Mouse (Mus musculus) spleen, adult 2 months (tissue): Measurements from ENCODE around the gene Paxip1. TPM values are rescaled to one million over a fixed set of nuclear protein-coding genes. Genes with fewer than 3 reads are reported as not detected.

Experiments used
- DNase-seq, 2 experiments: peaks; one replicate each; pipeline versions ENCODE4 v3.0.0 to v3.0.0-alpha.2; 2012 to 2021; ENCODE audit warnings: low spot score in 2 of 2, low read depth in 1 of 2
- H3K27ac ChIP-seq: fragments of 200-500 bp; 2 replicates; pipeline ENCODE4 v1.5.1; 2012; ENCODE audit warnings: low read length, inconsistent platforms; ENCODE audit not compliant: insufficient read depth
- H3K27me3 ChIP-seq: fragments of 200-500 bp; 2 replicates; pipeline ENCODE4 v1.6.1; 2012; ENCODE audit warnings: mild to moderate bottlenecking, moderate library complexity, low read length, inconsistent platforms; ENCODE audit not compliant: control insufficient read depth, insufficient read depth
- H3K36me3 ChIP-seq: fragments of 200-500 bp; 2 replicates; pipeline ENCODE4 v1.6.1; 2012; ENCODE audit warnings: mild to moderate bottlenecking, low read length, inconsistent platforms; ENCODE audit not compliant: control insufficient read depth, insufficient read depth
- H3K4me1 ChIP-seq: fragments of 200-500 bp; 2 replicates; pipeline ENCODE4 v1.6.1; 2011; ENCODE audit warnings: inconsistent platforms; ENCODE audit not compliant: control insufficient read depth, insufficient read depth, insufficient read length
- H3K4me3 ChIP-seq: fragments of 200-500 bp; 2 replicates; pipeline ENCODE4 v1.5.1; 2011; ENCODE audit warnings: mild to moderate bottlenecking, inconsistent platforms; ENCODE audit not compliant: insufficient read depth, insufficient read length; ENCODE audit errors: extremely low read depth
- CTCF ChIP-seq: fragments of 200-500 bp; IDR thresholded peaks from 2 replicates; pipeline ENCODE4 v1.5.1; 2011; ENCODE audit warnings: mild to moderate bottlenecking, inconsistent platforms; ENCODE audit not compliant: insufficient read depth, insufficient read length, insufficient replicate concordance; ENCODE audit errors: extremely low read depth
- POLR2A ChIP-seq: fragments of 200-500 bp; IDR thresholded peaks from 2 replicates; pipeline ENCODE4 v1.6.1; 2011; ENCODE audit warnings: low read depth, low read length, inconsistent platforms
- WGBS: fragments of 180-500 bp; shearing (Covaris S2); methylation state at CpG from one replicate; pipeline ENCODE4 v1.1.7; 2018; 5-methylcytosine and 5-hydroxymethylcytosine counted together
- polyA plus RNA-seq: library from polyadenylated mRNA; depleted of rRNA; stranded (reverse); fragments of >200 nt; gene quantifications from 2 replicates; pipeline ENCODE4 v1.2.3, GENCODE M21; 2012

The Paxip1 gene
- polyA plus RNA-seq, 1 experiment = 21.1 TPM

GRCm38 (mm10) chr5:27814282-27814681 lies 22.8 kb upstream of the Paxip1 start:
- Histone ChIP-seq H3K4me1 (no peaks in the 10 kb centered on the region), H3K27ac (no peak overlapping the region), H3K36me3 (no peaks in the 10 kb centered on the region), H3K27me3 (no peaks in the 10 kb centered on the region), H3K4me3 (no peak overlapping the region)
- DNase-seq = no peak
- WGBS = 92% methylated on average over 2 of the region's 2 CpGs
- TF ChIP-seq POLR2A (no peak), CTCF (no peak)

GRCm38 (mm10) chr5:27793923-27794322 lies 2.4 kb upstream of the Paxip1 start:
- Histone ChIP-seq H3K4me3 (no peak overlapping the region), H3K27me3 (no peaks in the 10 kb centered on the region), H3K4me1 (peaks cover 5% of the 10 kb centered on the region), H3K27ac (no peak overlapping the region), H3K36me3 (no peaks in the 10 kb centered on the region)
- peak; percentile 67 to 77 for DNase-seq
- TF ChIP-seq POLR2A (no peak), CTCF (peak; percentile 66; the same call in 1 of the 2 replicates)
- 8% methylated on average over 1 of the region's 1 CpGs for whole genome bisulfite sequencing

DNA sequence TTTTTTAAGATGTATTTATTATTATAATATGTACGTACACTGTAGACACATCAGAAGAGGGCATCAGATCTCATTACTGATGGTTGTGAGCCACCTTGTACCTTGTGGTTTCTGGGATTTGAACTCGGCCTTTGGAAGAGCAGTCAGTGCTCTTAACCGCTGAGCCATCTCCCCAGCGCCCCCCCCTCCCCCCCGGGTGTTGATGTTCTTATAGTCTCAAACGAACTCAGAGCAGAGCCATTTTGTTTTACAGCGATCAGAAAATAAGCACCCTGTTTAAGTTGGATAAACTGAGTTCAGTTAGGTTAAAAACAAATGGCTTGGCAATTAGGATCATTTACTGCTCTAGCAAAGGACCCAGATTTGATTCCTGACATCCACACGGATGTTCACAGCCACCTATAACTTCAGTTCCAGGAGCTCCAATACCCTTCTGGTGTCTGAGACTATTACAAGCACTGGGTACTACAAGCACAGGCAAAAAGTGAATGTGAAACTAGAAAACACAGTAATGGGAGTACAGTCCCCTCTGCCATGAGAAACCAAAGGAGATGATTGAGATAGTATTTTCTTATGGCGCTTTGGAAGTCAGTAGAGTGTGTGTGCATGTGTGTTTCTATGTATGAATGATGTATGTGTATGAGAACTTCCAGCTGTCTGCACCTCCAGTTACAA lies 1.2 kb upstream of the Paxip1 start:
- WGBS = 63% methylated on average over 9 of the region's 9 CpGs
- Histone ChIP-seq H3K27me3 (no peaks in the 10 kb centered on the region), H3K27ac (no peak overlapping the region), H3K4me1 (peaks cover 5% of the 10 kb centered on the region), H3K36me3 (peaks cover 1% of the 10 kb centered on the region), H3K4me3 (no peak overlapping the region)
- DNase-seq = no peak
- TF ChIP-seq CTCF (no peak), POLR2A (no peak)

DNA sequence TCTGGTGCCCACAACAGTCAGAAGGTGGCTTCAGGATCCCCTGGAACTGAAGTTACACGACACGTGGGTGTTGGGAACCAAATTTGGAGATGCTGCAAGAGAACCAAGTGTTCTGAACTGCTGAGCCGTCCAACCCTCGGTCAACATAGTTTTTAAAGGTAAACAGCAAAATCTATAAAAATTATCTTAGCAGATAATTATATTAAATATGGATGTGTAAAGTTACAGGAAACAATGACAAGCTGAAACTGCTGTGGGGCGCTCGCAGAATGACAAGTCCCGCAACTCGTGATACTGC lies 631 bp upstream of the Paxip1 start:
- Histone ChIP-seq H3K36me3 (peaks cover 4% of the 10 kb centered on the region), H3K27ac (peak overlapping the region; percentile 88), H3K4me1 (peaks cover 5% of the 10 kb centered on the region), H3K4me3 (peak overlapping the region; percentile 90), H3K27me3 (no peaks in the 10 kb centered on the region)
- 21% methylated on average over 8 of the region's 8 CpGs for WGBS
- peak in 1 of 2 experiments; percentile 8 for DNase-seq
- no peak for TF ChIP-seq POLR2A
- TF ChIP-seq CTCF = no peak

GRCm38 (mm10) chr5:27790910-27791288 lies 592 bp downstream of the Paxip1 start:
- H3K27ac ChIP-seq = peak overlapping the region; percentile 95
- peaks cover 8% of the 10 kb centered on the region for H3K36me3 ChIP-seq
- peaks cover 5% of the 10 kb centered on the region for H3K4me1 ChIP-seq
- under 1% methylated on average over 41 of the region's 47 CpGs for WGBS
- H3K27me3 ChIP-seq = no peaks in the 10 kb centered on the region
- peak overlapping the region; percentile 77 for H3K4me3 ChIP-seq
- no peak for TF ChIP-seq POLR2A
- no peak for TF ChIP-seq CTCF
- DNase-seq = no peak

DNA sequence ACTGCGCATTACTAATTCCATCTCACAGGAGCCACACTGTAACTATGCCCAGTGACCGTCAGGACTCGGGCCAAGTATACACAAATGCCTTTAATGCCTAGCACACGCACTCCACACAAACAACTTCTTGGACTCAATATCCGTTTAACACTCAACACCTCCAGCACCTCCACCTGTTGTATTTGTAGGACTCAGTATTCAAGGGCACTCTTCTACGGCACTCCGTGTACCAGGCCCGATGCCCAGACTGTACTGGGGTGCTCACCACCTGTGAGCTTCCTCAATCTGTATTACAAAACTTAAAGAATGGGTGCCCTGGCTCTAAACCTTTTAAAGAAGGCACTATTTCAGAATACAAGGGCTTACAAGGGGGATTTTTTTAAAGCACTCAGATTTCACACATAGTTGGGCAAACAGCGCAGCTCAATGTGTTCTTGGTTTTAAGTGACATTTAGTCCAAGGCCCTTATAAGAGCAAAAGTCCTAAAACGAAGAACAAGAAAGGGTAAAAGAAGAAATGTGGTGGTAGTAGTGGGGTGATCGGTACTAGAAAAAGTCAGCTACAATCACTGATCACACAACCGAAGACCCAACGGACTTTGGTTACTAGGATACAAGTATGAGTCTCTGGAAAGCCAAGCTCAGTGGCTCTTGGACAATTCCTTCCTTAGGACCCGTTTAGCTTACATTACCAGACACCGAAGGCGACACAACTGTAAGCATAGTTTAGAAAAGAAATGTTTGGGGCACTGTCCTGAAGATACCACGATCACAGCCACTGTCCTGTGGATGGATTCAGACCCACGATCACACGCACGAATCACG lies 1.2 kb downstream of the Paxip1 start:
- TF ChIP-seq POLR2A = no peak
- no peak for TF ChIP-seq CTCF
- no peak for DNase-seq
- peaks cover 5% of the 10 kb centered on the region for H3K4me1 ChIP-seq
- peaks cover 11% of the 10 kb centered on the region for H3K36me3 ChIP-seq
- no peaks in the 10 kb centered on the region for H3K27me3 ChIP-seq
- peak overlapping the region; percentile 77 for H3K4me3 ChIP-seq
- peak overlapping the region; percentile 95; the same call in 1 of the 2 replicates for H3K27ac ChIP-seq
- 25% methylated on average over 21 of the region's 21 CpGs for WGBS

- H3K4me1 ChIP-seq = peaks cover 5% of the 10 kb centered on the region
- peaks cover 14% of the 10 kb centered on the region for H3K36me3 ChIP-seq
- H3K27me3 ChIP-seq = no peaks in the 10 kb centered on the region
- H3K4me3 ChIP-seq = no peak overlapping the region
- WGBS = 90% methylated on average over 10 of the region's 10 CpGs
- no peak overlapping the region for H3K27ac ChIP-seq
- DNase-seq = no peak
- TF ChIP-seq POLR2A (no peak), CTCF (no peak)
These were observed 1.9 kb downstream of the Paxip1 start for GRCm38 (mm10) chr5:27789586-27789985.
